Mouse (Mus musculus): ENCODE measurements around the gene Bnc2. TPM values are rescaled to one million over a fixed set of nuclear protein-coding genes. Genes with fewer than 3 reads are reported as not detected.

Bnc2 gene
- not detected for total RNA-seq (2023)

DNA sequence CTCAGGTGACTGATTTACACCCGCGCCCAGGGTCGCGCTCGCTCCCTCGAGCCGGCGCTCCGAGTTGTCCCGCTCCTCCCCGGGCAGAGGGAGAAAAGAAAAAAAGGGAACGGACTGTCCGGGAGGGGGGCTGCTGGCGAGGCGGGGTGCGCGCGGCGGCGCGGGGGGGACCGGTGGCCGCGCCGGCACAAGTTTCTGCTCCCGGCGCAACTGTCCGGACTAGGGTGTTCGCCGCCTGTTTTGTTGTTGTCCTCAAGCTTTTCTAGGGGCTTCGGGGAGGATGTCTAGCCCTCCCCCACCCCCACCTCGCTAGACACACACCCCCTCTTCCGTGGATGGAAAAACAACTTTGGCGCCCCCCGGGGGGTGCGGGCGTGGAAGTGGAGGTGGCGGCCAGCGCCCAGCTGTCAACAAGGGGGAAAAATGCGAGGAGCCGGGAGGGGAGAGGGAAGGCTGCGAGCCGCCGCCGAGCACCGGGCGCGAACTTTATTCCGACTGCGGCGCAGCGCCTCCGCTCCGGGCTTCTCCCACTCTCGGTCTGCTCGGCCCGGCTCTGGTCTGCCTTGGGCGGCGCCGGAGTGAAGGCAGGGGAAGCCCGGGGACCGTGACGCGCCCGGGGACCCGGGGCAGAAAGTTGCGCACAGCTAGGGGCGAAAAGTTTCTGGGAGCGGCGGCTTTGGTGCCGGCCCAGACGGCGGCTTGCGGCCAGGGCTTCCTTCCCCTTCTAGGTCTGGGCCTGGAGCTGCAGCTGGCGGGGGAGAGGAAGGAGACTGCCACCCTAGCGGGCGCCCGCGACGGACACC lies at the start of gene Bnc2:
TSS of gene Bnc2 (minus strand) at position 105 of the 803 bp plus-strand sequence.

Other genes with a start within 250 kb of the Bnc2 start
- gene Cntln, start 209.0 kb upstream of the Bnc2 start, total RNA-seq (2023), result 1 to 10 TPM; 1.9 to 2.9 TPM

Measured in T-cell, adult 66 days (primary cell).